Comparison of ENCODE assay signal across 8 mouse cellular contexts in the genomic region with DNA sequence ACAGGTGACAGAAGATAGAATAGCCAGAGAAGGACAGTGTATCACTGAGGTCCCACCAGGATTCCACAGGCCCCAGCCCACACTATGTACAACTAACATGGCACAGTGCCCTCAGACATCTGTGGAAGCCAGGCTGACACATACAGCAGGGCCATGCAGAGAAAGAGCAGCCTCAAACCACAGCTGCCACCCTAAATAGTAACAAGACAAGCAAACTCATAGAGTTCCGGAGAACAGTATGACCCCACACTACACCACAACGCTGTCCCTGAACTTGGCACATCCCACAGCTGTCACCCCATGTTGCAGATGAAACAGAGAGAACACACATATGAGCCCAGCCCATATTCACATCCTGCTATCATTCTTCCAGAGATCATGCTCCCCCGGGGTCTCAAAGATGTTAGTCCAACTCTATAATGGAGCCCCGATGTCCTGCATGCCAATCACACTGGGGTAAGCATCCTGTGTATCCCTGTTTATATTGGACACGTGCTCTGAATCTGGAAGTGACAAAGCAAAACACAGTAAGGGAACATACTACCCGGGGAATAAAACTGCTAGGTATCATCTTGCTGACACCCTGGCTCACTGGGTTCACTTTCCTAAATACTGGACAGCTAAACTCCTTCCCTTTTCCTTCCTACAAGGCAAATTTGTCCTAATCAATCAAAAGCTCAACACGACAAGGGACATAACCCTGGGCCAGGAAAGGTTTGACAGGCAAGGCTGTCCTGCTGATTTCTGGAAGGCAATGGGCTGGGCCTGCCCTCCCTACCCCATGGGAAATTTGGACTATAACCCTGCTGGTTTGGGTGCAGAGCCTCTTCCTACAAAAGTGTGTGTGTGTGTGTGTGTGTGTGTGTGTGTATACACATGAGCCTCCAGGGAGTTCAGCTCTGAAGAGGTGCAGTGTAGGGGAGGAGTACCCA. TPM values are rescaled to one million over a fixed set of nuclear protein-coding genes. Genes with fewer than 3 reads are reported as not detected.
DNase-seq lines count a peak whose midpoint lies in the region; ATAC-seq and TF ChIP-seq lines count a peak whose summit lies in the region.

No protein-coding gene starts in this region.

- WGBS in heart, embryonic 14.5 days = 59% methylated on average over 7 of the region's 7 CpGs
- WGBS in embryonic facial prominence, embryonic 14.5 days = 78% methylated on average over 7 of the region's 7 CpGs
- WGBS in limb, embryonic 14.5 days = 83% methylated on average over 7 of the region's 7 CpGs
- 61% methylated on average over 7 of the region's 7 CpGs for WGBS in stomach, postnatal 0 days

- peak overlapping the region in 1 of 2 experiments; percentile 97; a peak in 3 of 4 replicates for H3K27ac ChIP-seq in heart, embryonic 14.5 days (replicated peaks in 1 of 2; ENCODE audit: control insufficient read depth in 1 of 2, insufficient read depth in 1 of 2, low read depth in 2 of 2, low read length in 2 of 2)
- no peak overlapping the region for H3K27ac ChIP-seq in embryonic facial prominence, embryonic 14.5 days (replicated peaks; ENCODE audit: low read depth, low read length)
- no peak overlapping the region for H3K27ac ChIP-seq in limb, embryonic 14.5 days (replicated peaks; ENCODE audit: low read depth, low read length)
- H3K27ac ChIP-seq in stomach, postnatal 0 days (replicated peaks) = no peak overlapping the region

- H3K4me1 ChIP-seq in heart, embryonic 14.5 days (ENCODE audit: control insufficient read depth in 2 of 2, insufficient read depth in 2 of 2, low read length in 2 of 2) = peaks cover 29 to 32% of the 10 kb centered on the region in 2 experiments
- H3K4me1 ChIP-seq in E14TG2a.4 (replicated peaks; ENCODE audit: low read depth, low read length) = peaks cover 47% of the 10 kb centered on the region
- H3K4me1 ChIP-seq in embryonic facial prominence, embryonic 14.5 days (ENCODE audit: control insufficient read depth, insufficient read depth, low read length) = peaks cover 11% of the 10 kb centered on the region; the same call in 1 of the 2 replicates
- H3K4me1 ChIP-seq in limb, embryonic 14.5 days (ENCODE audit: control insufficient read depth, insufficient read depth, low read length) = peaks cover 7% of the 10 kb centered on the region
- H3K4me1 ChIP-seq in stomach, postnatal 0 days (replicated peaks; ENCODE audit: control insufficient read depth, insufficient read depth) = peaks cover 3% of the 10 kb centered on the region; the same call in 1 of the 2 replicates

- peak overlapping the region; percentile 90 for H3K4me2 ChIP-seq in heart, embryonic 14.5 days (ENCODE audit: low read length)
- peak overlapping the region; percentile 89 for H3K4me2 ChIP-seq in embryonic facial prominence, embryonic 14.5 days (ENCODE audit: low read depth, low read length)
- peak overlapping the region; percentile 75 for H3K4me2 ChIP-seq in limb, embryonic 14.5 days (replicated peaks; ENCODE audit: low read depth, low read length, severe bottlenecking)
- peak overlapping the region; percentile 73 for H3K4me2 ChIP-seq in stomach, postnatal 0 days (replicated peaks; ENCODE audit: low read depth)

- no peaks in the 10 kb centered on the region for H3K9me3 ChIP-seq in heart, embryonic 14.5 days (ENCODE audit: control insufficient read depth, low read length)
- no peaks in the 10 kb centered on the region for H3K9me3 ChIP-seq in E14TG2a.4 (ENCODE audit: low read length)
- no peaks in the 10 kb centered on the region for H3K9me3 ChIP-seq in embryonic facial prominence, embryonic 14.5 days (ENCODE audit: control insufficient read depth, low read length)
- no peaks in the 10 kb centered on the region for H3K9me3 ChIP-seq in limb, embryonic 14.5 days (ENCODE audit: control insufficient read depth, low read length)
- no peaks in the 10 kb centered on the region for H3K9me3 ChIP-seq in stomach, postnatal 0 days (ENCODE audit: control insufficient read depth, low read length)

- H3K27me3 ChIP-seq in heart, embryonic 14.5 days (ENCODE audit: control insufficient read depth, insufficient read depth, low read length) = no peaks in the 10 kb centered on the region
- H3K27me3 ChIP-seq in E14TG2a.4 (ENCODE audit: insufficient read depth, low read length) = peaks cover 13% of the 10 kb centered on the region; the same call in 1 of the 2 replicates
- H3K27me3 ChIP-seq in embryonic facial prominence, embryonic 14.5 days (replicated peaks; ENCODE audit: control insufficient read depth, insufficient read depth, low read length) = no peaks in the 10 kb centered on the region
- no peaks in the 10 kb centered on the region for H3K27me3 ChIP-seq in limb, embryonic 14.5 days (ENCODE audit: control insufficient read depth, insufficient read depth, low read length)
- H3K27me3 ChIP-seq in stomach, postnatal 0 days (ENCODE audit: control insufficient read depth, insufficient read depth, low read length) = no peaks in the 10 kb centered on the region

- DNase-seq in heart, postnatal 14 days = no peak
- DNase-seq in embryonic facial prominence, embryonic 14.5 days (ENCODE audit: low spot score) = no peak
- DNase-seq in limb, embryonic 14.5 days (ENCODE audit: low spot score) = no peak
- DNase-seq in stomach, postnatal 0 days (ENCODE audit: low spot score) = no peak
- no peak for DNase-seq in spleen, postnatal 36 days (ENCODE audit: low spot score in 2 of 2)
- DNase-seq in gastrocnemius, adult 18-20 months (ENCODE audit: low spot score) = no peak

- no peak; the same call in 1 of the 2 replicates for ATAC-seq in heart, embryonic 14.5 days (ENCODE audit: insufficient number of reproducible peaks, insufficient read depth, low FRiP score, low read depth)
- ATAC-seq in embryonic facial prominence, embryonic 14.5 days (ENCODE audit: low read depth) = no peak
- ATAC-seq in limb, embryonic 14.5 days (ENCODE audit: low FRiP score, low read depth) = no peak
- ATAC-seq in stomach, postnatal 0 days (ENCODE audit: low FRiP score, low TSS enrichment) = 0 out of 2 replicates have a peak, but pooled peaks have one; percentile 3

- intact Hi-C loops in heart, postnatal 14 days (cut with DNase I) = no loop called here

- TF ChIP-seq EP300 in stomach, postnatal 0 days (optimal IDR thresholded peaks at IDR 0.05) = no peak

- no peak for TF ChIP-seq CTCF in E14TG2a.4 (conservative IDR thresholded peaks at IDR 0.05; ENCODE audit: low read length)
- TF ChIP-seq CTCF in stomach, postnatal 0 days (IDR thresholded peaks at IDR 0.05; ENCODE audit: low read depth) = no peak

- peak overlapping the region; percentile 60 to 93 for H3K4me3 ChIP-seq in heart, embryonic 14.5 days (ENCODE audit: control insufficient read depth in 1 of 2, insufficient read depth in 1 of 2, low read depth in 1 of 2, low read length in 2 of 2)
- peak overlapping the region; percentile 97 for H3K4me3 ChIP-seq in E14TG2a.4 (replicated peaks; ENCODE audit: low read length)
- peak overlapping the region; percentile 89 for H3K4me3 ChIP-seq in embryonic facial prominence, embryonic 14.5 days (ENCODE audit: low read depth, low read length)
- H3K4me3 ChIP-seq in limb, embryonic 14.5 days (replicated peaks; ENCODE audit: low read length) = peak overlapping the region; percentile 86
- peak overlapping the region; percentile 79 for H3K4me3 ChIP-seq in stomach, postnatal 0 days (ENCODE audit: low read depth, low read length)

- H3K9ac ChIP-seq in heart, embryonic 14.5 days (ENCODE audit: low read length) = peak overlapping the region; percentile 98
- H3K9ac ChIP-seq in embryonic facial prominence, embryonic 14.5 days (ENCODE audit: low read depth, low read length) = peak overlapping the region; percentile 93
- H3K9ac ChIP-seq in limb, embryonic 14.5 days (ENCODE audit: low read depth, low read length, severe bottlenecking) = peak overlapping the region; percentile 92
- H3K9ac ChIP-seq in stomach, postnatal 0 days (ENCODE audit: low read length) = peak overlapping the region; percentile 96

- peaks cover 33% of the 10 kb centered on the region for H3K36me3 ChIP-seq in heart, embryonic 14.5 days (ENCODE audit: control insufficient read depth, insufficient read depth, low read length)
- peaks cover 43% of the 10 kb centered on the region for H3K36me3 ChIP-seq in E14TG2a.4 (ENCODE audit: insufficient read depth, low read length)
- H3K36me3 ChIP-seq in embryonic facial prominence, embryonic 14.5 days (ENCODE audit: control insufficient read depth, insufficient read depth, low read length) = peaks cover 32% of the 10 kb centered on the region
- H3K36me3 ChIP-seq in limb, embryonic 14.5 days (ENCODE audit: control insufficient read depth, insufficient read depth, low read length) = peaks cover 19% of the 10 kb centered on the region
- peaks cover 8% of the 10 kb centered on the region for H3K36me3 ChIP-seq in stomach, postnatal 0 days (ENCODE audit: control insufficient read depth, insufficient read depth, low read length)

- no peak for TF ChIP-seq POLR2A in limb, embryonic 14.5 days (IDR thresholded peaks at IDR 0.05; ENCODE audit: borderline replicate concordance, extremely low read depth, insufficient read depth, insufficient read length)

RNA-seq across cellular contexts. Expression of gene Ctbp1, which starts 1.7 kb away (rescaled TPM):
- 238 and 245 TPM in 2 replicates for polyA plus RNA-seq in heart, embryonic 14.5 days (2014; fragmentation: Nextera tagmentation; extraction: Ambion mirVana)
- 100 to 1,000 TPM; 202 to 211 TPM for total RNA-seq in heart, postnatal 14 days (2021)
- 290 and 337 TPM in 2 replicates for polyA plus RNA-seq in embryonic facial prominence, embryonic 14.5 days (2014; fragmentation: Nextera tagmentation; extraction: Ambion mirVana)
- 266 and 270 TPM in 2 replicates for polyA plus RNA-seq in limb, embryonic 14.5 days (2012; rRNA removed)
- 341 and 376 TPM in 2 replicates for polyA plus RNA-seq in limb, embryonic 14.5 days (2014; fragmentation: Nextera tagmentation; extraction: Ambion mirVana)
- 157 and 165 TPM in 2 replicates for polyA plus RNA-seq in stomach, postnatal 0 days (2015; fragmentation: Nextera tagmentation; extraction: Ambion mirVana)
- total RNA-seq in gastrocnemius, adult 18-20 months (2021) = 100 to 1,000 TPM; 211 to 229 TPM

RNA-seq across cellular contexts. Expression of gene Spon2, which starts 54.9 kb away (rescaled TPM):
- polyA plus RNA-seq in heart, embryonic 14.5 days (2014; fragmentation: Nextera tagmentation; extraction: Ambion mirVana) = 72.8 and 79.4 TPM in 2 replicates
- 10 to 100 TPM in 1 of 2 experiments, 1 to 10 TPM in 1; 6.4 to 10.7 TPM for total RNA-seq in heart, postnatal 14 days (2021)
- 21.7 and 27.1 TPM in 2 replicates for polyA plus RNA-seq in embryonic facial prominence, embryonic 14.5 days (2014; fragmentation: Nextera tagmentation; extraction: Ambion mirVana)
- polyA plus RNA-seq in limb, embryonic 14.5 days (2012; rRNA removed) = 26.0 and 28.8 TPM in 2 replicates
- 23.1 and 23.9 TPM in 2 replicates for polyA plus RNA-seq in limb, embryonic 14.5 days (2014; fragmentation: Nextera tagmentation; extraction: Ambion mirVana)
- 41.2 and 43.6 TPM in 2 replicates for polyA plus RNA-seq in stomach, postnatal 0 days (2015; fragmentation: Nextera tagmentation; extraction: Ambion mirVana)
- 1 to 10 TPM; 1.5 to 1.6 TPM for total RNA-seq in gastrocnemius, adult 18-20 months (2021)
